Mouse (Mus musculus): ENCODE results near the gene Maml1.
A peak's percentile ranks its signal among the peaks of the same experiment; 100 is the strongest.

Gene Maml1

GRCm38 (mm10) chr11:50238324-50238723 lies 53.8 kb downstream of the Maml1 start, which contains the start of gene Ltc4s:
Gene Ltc4s, minus strand, starts transcription at chr11:50238616.
- DNase-seq, result peak; percentile 31

GRCm38 (mm10) chr11:50236937-50237835 lies 54.9 kb downstream of the Maml1 start:
- peak; percentile 36 for DNase-seq

GRCm38 (mm10) chr11:50236540-50236936 lies 55.6 kb downstream of the Maml1 start:
- peak; percentile 92 for DNase-seq

GRCm38 (mm10) chr11:50234606-50235005 lies 57.5 kb downstream of the Maml1 start:
- DNase-seq, result no peak

- no peak for DNase-seq
Observed at GRCm38 (mm10) chr11:50233993-50234392, 58.1 kb downstream of the Maml1 start.

GRCm38 (mm10) chr11:50233022-50233421 lies 59.1 kb downstream of the Maml1 start:
- DNase-seq, result no peak

- DNase-seq, result peak; percentile 62
Observed at GRCm38 (mm10) chr11:50231411-50231810, 60.7 kb downstream of the Maml1 start.

- no peak for DNase-seq
Observed at GRCm38 (mm10) chr11:50230481-50231304, 61.4 kb downstream of the Maml1 start.

GRCm38 (mm10) chr11:50229252-50229910 lies 62.7 kb downstream of the Maml1 start:
- DNase-seq, result peak; percentile 43

- peak; percentile 47 for DNase-seq
Observed at GRCm38 (mm10) chr11:50228772-50229171, 63.3 kb downstream of the Maml1 start.

GRCm38 (mm10) chr11:50227736-50228135 lies 64.4 kb downstream of the Maml1 start:
- peak; percentile 48 for DNase-seq

- no peak for DNase-seq
Observed at GRCm38 (mm10) chr11:50227226-50227625, 64.9 kb downstream of the Maml1 start.

- no peak for DNase-seq
Observed at GRCm38 (mm10) chr11:50226406-50226805, 65.7 kb downstream of the Maml1 start.

- peak; percentile 71 for DNase-seq
Observed at GRCm38 (mm10) chr11:50225611-50226378, 66.3 kb downstream of the Maml1 start.

- peak; percentile 94 for DNase-seq
Observed at GRCm38 (mm10) chr11:50224671-50225530, 67.2 kb downstream of the Maml1 start.

GRCm38 (mm10) chr11:50223783-50224662 lies 68.1 kb downstream of the Maml1 start:
- no peak for DNase-seq

GRCm38 (mm10) chr11:50222559-50223276 lies 69.4 kb downstream of the Maml1 start:
- peak; percentile 73 for DNase-seq

- no peak for DNase-seq
Observed at GRCm38 (mm10) chr11:50219833-50220232, 72.3 kb downstream of the Maml1 start.

- DNase-seq, result peak; percentile 61
Observed at GRCm38 (mm10) chr11:50217811-50218210, 74.3 kb downstream of the Maml1 start.
